Mouse (Mus musculus): ENCODE measurements around the gene H2-T23. TPM values are rescaled to one million over a fixed set of nuclear protein-coding genes. Genes with fewer than 3 reads are reported as not detected.

H2-T23 gene
- polyA plus RNA-seq, 1 experiment from 2014 or later: 4.8 TPM

GRCm38 (mm10) chr17:35999356-35999755 is 33.3 kb downstream of the H2-T23 start:
- H3K9me3 ChIP-seq: no peaks in the 10 kb centered on the region
- no peak overlapping the region for H3K27ac ChIP-seq (replicated peaks)
- no peak overlapping the region for H3K9ac ChIP-seq
- peaks cover 28% of the 10 kb centered on the region for H3K4me1 ChIP-seq
- no peak for ATAC-seq (ENCODE audit: extremely low read depth, insufficient number of reproducible peaks, low FRiP score, low TSS enrichment)
- H3K4me3 ChIP-seq: peak overlapping the region; percentile 16
- H3K27me3 ChIP-seq (replicated peaks): no peaks in the 10 kb centered on the region
- WGBS: 61% methylated on average over 7 of the region's 7 CpGs
- peak overlapping the region; percentile 47 for H3K4me2 ChIP-seq
- no peaks in the 10 kb centered on the region; the same call in 1 of the 2 replicates for H3K36me3 ChIP-seq

GRCm38 (mm10) chr17:35998545-35999305 is 33.9 kb downstream of the H2-T23 start:
- H3K4me1 ChIP-seq: peaks cover 28% of the 10 kb centered on the region
- peak overlapping the region; percentile 47 for H3K4me2 ChIP-seq
- H3K27me3 ChIP-seq (replicated peaks): no peaks in the 10 kb centered on the region
- H3K36me3 ChIP-seq: no peaks in the 10 kb centered on the region; the same call in 1 of the 2 replicates
- H3K27ac ChIP-seq (replicated peaks): no peak overlapping the region
- no peaks in the 10 kb centered on the region for H3K9me3 ChIP-seq
- WGBS: 69% methylated on average over 6 of the region's 6 CpGs
- H3K9ac ChIP-seq: 0 out of 2 replicates have a peak overlapping the region, but pooled peaks have one; percentile 24
- ATAC-seq (ENCODE audit: extremely low read depth, insufficient number of reproducible peaks, low FRiP score, low TSS enrichment): no peak
- H3K4me3 ChIP-seq: peak overlapping the region; percentile 28

GRCm38 (mm10) chr17:35997713-35998510 is 34.7 kb downstream of the H2-T23 start:
- H3K9me3 ChIP-seq: no peaks in the 10 kb centered on the region
- 52% methylated on average over 12 of the region's 12 CpGs for WGBS
- ATAC-seq (ENCODE audit: extremely low read depth, insufficient number of reproducible peaks, low FRiP score, low TSS enrichment): no peak
- H3K36me3 ChIP-seq: no peaks in the 10 kb centered on the region; the same call in 1 of the 2 replicates
- peak overlapping the region; percentile 47 for H3K4me2 ChIP-seq
- no peaks in the 10 kb centered on the region for H3K27me3 ChIP-seq (replicated peaks)
- peak overlapping the region; percentile 28 for H3K4me3 ChIP-seq
- no peak overlapping the region for H3K27ac ChIP-seq (replicated peaks)
- H3K9ac ChIP-seq: peak overlapping the region; percentile 42
- H3K4me1 ChIP-seq: peaks cover 28% of the 10 kb centered on the region

GRCm38 (mm10) chr17:35996949-35997348 is 35.7 kb downstream of the H2-T23 start:
- H3K9ac ChIP-seq: 0 out of 2 replicates have a peak overlapping the region, but pooled peaks have one; percentile 42
- H3K4me1 ChIP-seq: peaks cover 29% of the 10 kb centered on the region
- H3K4me2 ChIP-seq: peak overlapping the region; percentile 47
- H3K9me3 ChIP-seq: no peaks in the 10 kb centered on the region
- ATAC-seq (ENCODE audit: extremely low read depth, insufficient number of reproducible peaks, low FRiP score, low TSS enrichment): peak; percentile 18; the same call in 1 of the 2 replicates
- H3K27ac ChIP-seq (replicated peaks): no peak overlapping the region
- no peaks in the 10 kb centered on the region for H3K27me3 ChIP-seq (replicated peaks)
- no peak overlapping the region for H3K4me3 ChIP-seq
- WGBS: 6% methylated on average over 11 of the region's 11 CpGs
- no peaks in the 10 kb centered on the region for H3K36me3 ChIP-seq

- Histone ChIP-seq H3K27me3 (replicated peaks) (no peaks in the 10 kb centered on the region), H3K9me3 (no peaks in the 10 kb centered on the region), H3K9ac (peak overlapping the region; percentile 83), H3K4me2 (peak overlapping the region; percentile 81), H3K27ac (replicated peaks) (peak overlapping the region; percentile 70), H3K36me3 (peaks cover under 1% of the 10 kb centered on the region; the same call in 1 of the 2 replicates), H3K4me1 (peaks cover 32% of the 10 kb centered on the region), H3K4me3 (peak overlapping the region; percentile 69)
- 2% methylated on average over 14 of the region's 14 CpGs for WGBS
- no peak for ATAC-seq (ENCODE audit: extremely low read depth, insufficient number of reproducible peaks, low FRiP score, low TSS enrichment)
Observed at GRCm38 (mm10) chr17:35994879-35995240, 37.8 kb downstream of the H2-T23 start.

- H3K4me2 ChIP-seq: peak overlapping the region; percentile 81
- no peaks in the 10 kb centered on the region for H3K9me3 ChIP-seq
- peaks cover 31% of the 10 kb centered on the region for H3K4me1 ChIP-seq
- H3K9ac ChIP-seq: peak overlapping the region; percentile 83
- WGBS: 1% methylated on average over 31 of the region's 31 CpGs
- ATAC-seq (ENCODE audit: extremely low read depth, insufficient number of reproducible peaks, low FRiP score, low TSS enrichment): peak; percentile 47; the same call in 1 of the 2 replicates
- H3K27ac ChIP-seq (replicated peaks): peak overlapping the region; percentile 70
- peak overlapping the region; percentile 69 for H3K4me3 ChIP-seq
- H3K36me3 ChIP-seq: peaks cover 6% of the 10 kb centered on the region
- no peaks in the 10 kb centered on the region for H3K27me3 ChIP-seq (replicated peaks)
Observed at GRCm38 (mm10) chr17:35994175-35994878, 38.3 kb downstream of the H2-T23 start.

- 0 out of 2 replicates have a peak overlapping the region, but pooled peaks have one; percentile 33 for H3K9ac ChIP-seq
- no peaks in the 10 kb centered on the region for H3K27me3 ChIP-seq (replicated peaks)
- H3K4me1 ChIP-seq: peaks cover 26% of the 10 kb centered on the region
- 5% methylated on average over 17 of the region's 17 CpGs for WGBS
- H3K4me3 ChIP-seq: peak overlapping the region; percentile 69
- peak; percentile 26; the same call in 1 of the 2 replicates for ATAC-seq (ENCODE audit: extremely low read depth, insufficient number of reproducible peaks, low FRiP score, low TSS enrichment)
- H3K27ac ChIP-seq (replicated peaks): no peak overlapping the region
- H3K9me3 ChIP-seq: no peaks in the 10 kb centered on the region
- H3K4me2 ChIP-seq: peak overlapping the region; percentile 81
- peaks cover 13% of the 10 kb centered on the region for H3K36me3 ChIP-seq
Observed at GRCm38 (mm10) chr17:35993675-35994074, 39.0 kb downstream of the H2-T23 start.

- no peak for ATAC-seq (ENCODE audit: extremely low read depth, insufficient number of reproducible peaks, low FRiP score, low TSS enrichment)
- Histone ChIP-seq H3K9me3 (no peaks in the 10 kb centered on the region), H3K4me1 (peaks cover 14% of the 10 kb centered on the region), H3K4me2 (no peak overlapping the region), H3K36me3 (peaks cover 31% of the 10 kb centered on the region), H3K27ac (replicated peaks) (no peak overlapping the region), H3K4me3 (no peak overlapping the region), H3K27me3 (replicated peaks) (no peaks in the 10 kb centered on the region), H3K9ac (0 out of 2 replicates have a peak overlapping the region, but pooled peaks have one; percentile 47)
- 30% methylated on average over 10 of the region's 10 CpGs for WGBS
Observed at GRCm38 (mm10) chr17:35991781-35992180, 40.9 kb downstream of the H2-T23 start.

GRCm38 (mm10) chr17:35981776-35982175 is 50.9 kb downstream of the H2-T23 start:
- ATAC-seq (ENCODE audit: extremely low read depth, insufficient number of reproducible peaks, low FRiP score, low TSS enrichment): no peak
- peaks cover 21% of the 10 kb centered on the region for H3K4me1 ChIP-seq
- H3K9me3 ChIP-seq: no peaks in the 10 kb centered on the region
- WGBS: 88% methylated on average over 9 of the region's 9 CpGs
- H3K9ac ChIP-seq: peak overlapping the region; percentile 94; the same call in 1 of the 2 replicates
- no peaks in the 10 kb centered on the region for H3K27me3 ChIP-seq (replicated peaks)
- peaks cover 61% of the 10 kb centered on the region for H3K36me3 ChIP-seq
- H3K4me3 ChIP-seq: peak overlapping the region; percentile 99; the same call in 1 of the 2 replicates
- no peak overlapping the region for H3K4me2 ChIP-seq
- no peak overlapping the region for H3K27ac ChIP-seq (replicated peaks)

- no peaks in the 10 kb centered on the region for H3K9me3 ChIP-seq
- WGBS: under 1% methylated on average over 29 of the region's 29 CpGs
- H3K4me1 ChIP-seq: peaks cover 21% of the 10 kb centered on the region
- peak overlapping the region; percentile 99 for H3K4me3 ChIP-seq
- 0 out of 2 replicates have a peak, but pooled peaks have one; percentile 2 for ATAC-seq (ENCODE audit: extremely low read depth, insufficient number of reproducible peaks, low FRiP score, low TSS enrichment)
- H3K27me3 ChIP-seq (replicated peaks): no peaks in the 10 kb centered on the region
- H3K9ac ChIP-seq: peak overlapping the region; percentile 94
- H3K4me2 ChIP-seq: peak overlapping the region; percentile 90
- H3K27ac ChIP-seq (replicated peaks): peak overlapping the region; percentile 96
- peaks cover 61% of the 10 kb centered on the region for H3K36me3 ChIP-seq
Observed at GRCm38 (mm10) chr17:35980363-35980754, 52.3 kb downstream of the H2-T23 start.
